Mouse (Mus musculus): ENCODE measurements around the gene Cygb.

DNA sequence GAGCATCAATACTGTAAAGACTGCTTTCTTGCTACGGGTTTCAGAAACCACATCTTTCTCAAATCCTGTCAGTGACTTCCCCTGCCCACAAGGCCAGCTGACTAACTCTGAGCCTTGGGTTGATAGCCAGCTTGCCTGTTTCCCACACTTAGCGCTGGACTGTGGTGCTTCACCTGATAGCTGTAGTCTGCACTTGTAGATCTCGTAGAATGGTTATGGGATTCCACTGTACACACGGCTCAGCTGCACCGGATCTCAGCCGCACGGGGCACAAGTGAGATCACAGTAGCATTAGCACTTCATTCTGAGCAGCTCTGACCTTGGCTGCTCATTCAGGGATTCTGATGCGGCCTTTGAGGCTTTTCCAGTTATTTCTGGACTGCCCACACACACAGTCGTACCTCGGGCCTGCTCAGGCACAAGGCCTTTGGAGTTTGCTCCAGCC, 14.3 kb upstream of the Cygb start:
- TF ChIP-seq CTCF (conservative IDR thresholded peaks at IDR 0.05 in 1 of 2, IDR thresholded peaks at IDR 0.05 in 1 of 2; ENCODE audit: low read depth in 2 of 2, low read length in 2 of 2): no peak
- TF ChIP-seq ZC3H11A (IDR thresholded peaks at IDR 0.05; ENCODE audit: low read depth, low read length): no peak
- TF ChIP-seq POLR2A (IDR thresholded peaks at IDR 0.05; ENCODE audit: low read depth, low read length): no peak
- TF ChIP-seq SIN3A (IDR thresholded peaks at IDR 0.05; ENCODE audit: low read length): no peak
- TF ChIP-seq HCFC1 (IDR thresholded peaks at IDR 0.05; ENCODE audit: low read depth, low read length): no peak
- TF ChIP-seq MAX (IDR thresholded peaks at IDR 0.05; ENCODE audit: low read length): no peak
- TF ChIP-seq ETS1 (conservative IDR thresholded peaks at IDR 0.05; ENCODE audit: low read depth, low read length): peak; percentile 66
- TF ChIP-seq PAX5 (IDR thresholded peaks at IDR 0.05; ENCODE audit: low read length): no peak
- TF ChIP-seq TCF12 (IDR thresholded peaks at IDR 0.05; ENCODE audit: low read depth, low read length): 0 out of 2 replicates have a peak, but pooled peaks have one; percentile 30
- peak; percentile 14; the same call in 1 of the 2 replicates for TF ChIP-seq EP300 (IDR thresholded peaks at IDR 0.05; ENCODE audit: low read length)
- no peak for TF ChIP-seq USF2 (conservative IDR thresholded peaks at IDR 0.05; ENCODE audit: low read depth, low read length)
